Mouse (Mus musculus) embryo, embryonic 10.5 days (tissue): ENCODE data around the gene Baiap2l1.
"Not testable (repeated sequence)": the region's sequence is repeated elsewhere in the genome, so short reads cannot be mapped to it uniquely, and the experiment has no call there.

Source experiments
- DNase-seq: peaks from one replicate; pipeline ENCODE4 v3.0.0-alpha.2; 2015; ENCODE audit warnings: low spot score

Baiap2l1 gene

GRCm38 (mm10) chr5:144357881-144358591 lies at the start of gene Baiap2l1:
TSS of gene Baiap2l1 (minus strand) at chr5:144358112.
- peak; percentile 96 for DNase-seq

GRCm38 (mm10) chr5:144406256-144406655 lies 48.3 kb upstream of the Baiap2l1 start:
- no peak for DNase-seq

- DNase-seq = peak; percentile 28
Observed at GRCm38 (mm10) chr5:144400821-144401220, 42.9 kb upstream of the Baiap2l1 start.

GRCm38 (mm10) chr5:144397566-144397965 lies 39.7 kb upstream of the Baiap2l1 start:
- DNase-seq = no peak

DNA sequence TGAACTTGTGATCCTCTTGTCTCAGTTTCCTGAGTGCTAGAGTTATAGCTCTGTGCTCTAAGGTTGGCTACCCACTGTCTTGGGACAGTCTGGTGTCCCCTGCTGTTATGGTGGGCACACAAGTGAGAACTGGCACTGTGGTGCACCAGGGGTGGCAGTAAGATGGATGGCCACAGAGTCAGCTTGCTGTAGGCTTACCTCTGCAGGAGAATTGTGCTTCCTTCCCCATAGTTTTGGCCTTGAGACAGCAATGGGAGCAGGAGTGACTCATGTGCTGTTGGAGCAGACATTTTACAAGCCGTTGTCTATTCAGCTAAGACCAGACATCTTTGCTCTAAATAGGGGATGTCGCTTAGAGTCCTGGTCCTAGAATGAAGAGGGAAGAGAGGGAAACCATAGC lies 36.2 kb upstream of the Baiap2l1 start:
- DNase-seq = no peak

DNA sequence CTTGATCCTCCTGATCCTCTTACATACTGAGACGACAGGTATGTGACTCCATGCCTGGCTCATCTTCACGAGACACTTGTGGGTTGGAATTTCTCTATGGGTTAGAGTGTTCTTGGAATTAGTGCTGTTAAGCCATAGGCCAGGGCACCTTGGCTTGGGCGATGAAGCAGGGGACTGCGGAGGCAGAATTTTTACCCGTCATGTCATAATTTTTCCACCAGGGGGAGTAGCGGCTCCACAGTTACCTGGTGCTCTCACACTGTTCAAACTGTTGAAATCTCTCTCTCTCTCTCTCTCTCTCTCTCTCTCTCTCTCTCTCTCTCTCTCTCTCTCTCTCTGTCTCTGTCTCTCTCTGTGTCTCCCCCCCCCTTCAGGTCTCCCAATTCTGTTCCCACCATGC lies 29.9 kb upstream of the Baiap2l1 start:
- peak; percentile 86 for DNase-seq

DNA sequence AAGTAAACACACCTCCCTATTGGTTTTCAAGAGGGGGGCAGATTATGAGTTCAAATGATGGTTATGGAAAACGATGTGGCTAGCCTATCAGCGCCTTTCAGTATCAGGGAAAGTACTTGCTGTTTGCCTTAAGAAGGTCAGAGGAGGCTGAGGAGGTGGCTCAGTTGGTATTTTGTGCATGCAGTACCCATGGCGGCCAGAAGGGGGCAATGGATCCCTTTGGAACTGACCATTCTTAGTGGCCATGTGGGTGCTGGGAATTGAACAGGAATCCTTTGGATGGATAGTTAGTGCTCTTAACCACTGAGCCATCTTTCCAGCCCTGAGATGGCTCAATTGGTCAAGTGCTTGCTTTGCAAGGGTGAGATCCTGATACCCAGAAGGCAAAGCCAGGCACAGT lies 26.0 kb upstream of the Baiap2l1 start:
- DNase-seq = no peak

DNA sequence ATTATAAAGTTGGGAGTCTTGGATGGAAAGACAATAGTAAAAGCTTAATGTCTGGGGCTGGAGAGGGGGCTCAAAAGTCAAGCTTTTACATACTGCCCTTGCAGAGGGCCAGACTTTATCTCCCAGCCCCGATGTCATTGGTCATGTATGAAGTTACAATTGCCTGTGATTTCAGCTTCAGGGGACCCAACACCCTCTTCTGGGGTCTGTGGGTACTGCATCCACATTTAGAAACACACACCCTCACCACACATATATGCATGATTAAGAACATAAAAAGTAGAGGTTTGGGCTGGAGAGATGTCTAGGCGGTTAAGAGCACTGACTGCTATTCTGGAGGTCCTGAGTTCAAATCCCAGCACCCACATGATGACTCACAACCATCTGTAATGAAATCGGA lies 23.9 kb upstream of the Baiap2l1 start:
- DNase-seq = no peak

- DNase-seq = no peak
Observed at GRCm38 (mm10) chr5:144380689-144381088, 22.8 kb upstream of the Baiap2l1 start.

DNA sequence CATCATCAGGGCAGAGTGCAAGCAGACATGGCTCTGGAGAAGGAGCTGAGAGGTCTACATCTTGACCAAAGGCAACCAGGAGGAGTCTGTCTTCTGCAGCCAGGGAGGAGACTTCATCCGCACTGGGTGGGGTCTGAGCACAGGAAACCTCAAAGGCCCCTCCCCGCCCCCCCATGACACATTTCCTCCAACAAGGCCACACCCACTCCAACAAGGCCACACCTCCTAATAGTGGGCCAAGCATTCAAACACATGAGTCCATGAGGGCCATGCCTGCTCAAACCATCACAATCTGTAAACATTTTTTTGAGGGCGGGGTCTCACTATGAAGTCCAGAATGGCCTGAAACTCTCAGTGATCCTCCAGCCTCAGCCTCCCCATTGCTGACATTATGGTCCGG lies 21.5 kb upstream of the Baiap2l1 start:
- DNase-seq = no peak

- no peak for DNase-seq
Observed at GRCm38 (mm10) chr5:144372885-144373284, 15.0 kb upstream of the Baiap2l1 start.

- no peak for DNase-seq
Observed at GRCm38 (mm10) chr5:144372177-144372576, 14.3 kb upstream of the Baiap2l1 start.

DNA sequence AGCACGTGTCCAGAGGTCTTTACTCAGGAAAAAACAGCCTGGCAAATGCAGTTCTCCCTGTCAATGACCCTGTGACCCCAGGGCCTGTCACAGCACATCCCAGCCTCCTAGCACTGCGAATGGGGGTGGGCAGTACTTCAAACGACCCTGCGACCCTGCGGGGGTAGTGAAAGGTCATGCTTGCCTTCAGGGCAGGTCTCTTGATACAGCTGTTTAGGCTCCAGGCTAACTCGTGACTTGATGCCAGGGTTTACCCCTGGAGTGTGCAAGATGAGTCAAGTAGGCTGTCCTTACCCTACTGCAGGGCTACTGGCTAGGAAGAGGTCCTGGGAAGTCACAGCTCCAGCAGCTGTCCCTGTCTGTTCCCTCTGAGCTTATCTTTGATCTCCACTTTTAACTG lies 13.1 kb upstream of the Baiap2l1 start:
- DNase-seq = peak; percentile 81

GRCm38 (mm10) chr5:144368661-144369205 lies 10.8 kb upstream of the Baiap2l1 start:
- no peak for DNase-seq

DNA sequence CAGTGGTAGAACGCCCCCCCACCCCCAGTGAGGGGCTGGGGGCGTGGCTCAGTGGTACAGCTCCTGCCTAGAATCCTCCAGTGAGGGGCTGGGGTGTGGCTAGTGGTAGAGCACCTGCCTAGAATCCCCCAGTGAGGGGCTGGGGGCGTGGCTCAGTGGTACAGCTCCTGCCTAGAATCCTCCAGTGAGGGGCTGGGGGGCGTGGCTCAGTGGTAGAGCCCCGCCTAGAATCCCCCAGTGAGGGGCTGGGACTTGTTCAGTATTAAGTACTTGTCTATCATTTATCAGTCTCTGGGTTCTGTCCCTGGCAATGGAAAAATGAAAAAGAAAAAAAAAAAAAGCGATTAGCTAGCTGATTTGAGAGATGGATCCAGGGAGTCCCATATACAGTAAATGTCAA lies 8.6 kb upstream of the Baiap2l1 start:
- not testable (repeated sequence) for DNase-seq

DNA sequence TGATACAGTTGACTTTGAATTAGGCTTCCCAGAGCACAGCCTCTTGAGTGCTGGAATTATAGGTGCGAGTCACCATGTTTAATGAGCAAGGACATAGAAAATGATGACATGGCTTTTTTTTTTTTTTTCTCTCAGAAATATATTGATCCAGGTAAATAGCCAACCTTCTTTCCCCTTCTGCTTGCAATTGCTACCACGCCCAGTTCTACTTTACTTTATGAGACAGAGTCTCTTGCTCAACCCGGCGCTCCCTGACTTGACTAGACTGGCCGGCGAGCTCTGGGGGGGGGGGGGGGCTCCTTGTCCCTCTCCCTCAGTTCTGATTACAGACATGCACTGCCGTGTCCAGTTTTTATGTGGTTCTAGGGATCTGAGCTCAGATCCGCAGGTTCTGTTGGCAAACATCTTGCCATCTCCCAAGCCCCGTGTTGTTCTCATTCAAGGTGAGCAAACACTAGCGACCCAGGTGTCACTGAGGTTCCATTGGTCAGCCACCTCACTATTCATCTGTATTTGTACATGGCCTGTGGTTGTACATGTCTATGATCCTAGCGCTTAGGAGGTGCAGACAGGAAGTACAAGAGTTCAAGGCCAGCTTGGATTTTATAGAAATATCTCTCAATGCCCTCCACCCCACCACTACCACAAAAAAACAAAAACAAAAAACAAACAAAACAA lies 6.9 kb upstream of the Baiap2l1 start:
- no peak for DNase-seq

DNA sequence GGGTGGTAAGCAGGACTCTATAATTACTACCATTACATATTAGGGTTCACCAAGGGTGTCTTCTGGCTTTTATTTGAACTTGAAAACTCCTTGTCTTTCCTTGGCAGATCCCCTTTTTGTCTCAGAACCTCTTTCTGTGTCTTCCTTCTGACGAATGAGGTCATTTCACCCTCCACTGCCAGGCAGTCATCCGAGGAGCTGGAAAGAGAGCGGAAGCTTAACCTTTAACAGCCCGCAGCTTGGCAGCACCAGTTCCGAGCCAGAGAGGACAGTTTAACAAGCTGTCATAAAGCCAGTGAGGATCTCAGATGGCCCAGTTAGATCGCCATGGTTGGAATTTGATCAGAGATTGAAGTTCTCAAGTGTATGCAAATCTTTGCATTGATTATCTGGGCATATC lies 2.4 kb upstream of the Baiap2l1 start:
- DNase-seq = no peak

DNA sequence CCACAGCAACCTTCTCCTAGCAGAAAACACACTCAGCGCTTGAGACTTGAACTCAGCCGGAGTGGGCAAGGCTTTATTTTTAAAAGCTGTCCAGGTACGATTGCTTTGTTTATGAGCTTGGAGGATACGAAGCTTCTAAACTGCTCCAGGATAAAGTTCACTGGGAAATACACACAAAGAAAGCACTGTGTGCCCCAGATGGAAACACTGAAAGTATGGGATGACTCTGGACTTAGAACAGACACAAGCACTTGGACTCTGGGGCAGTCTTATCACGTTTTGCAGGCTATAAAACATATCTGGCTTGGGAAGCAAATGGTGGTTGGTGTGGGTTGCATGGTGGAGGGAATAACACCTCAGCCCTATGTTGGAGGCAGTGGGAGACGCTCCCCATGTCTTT lies 2.0 kb upstream of the Baiap2l1 start:
- DNase-seq = no peak

- DNase-seq = no peak
Observed at GRCm38 (mm10) chr5:144358592-144358917, 643 bp upstream of the Baiap2l1 start.

GRCm38 (mm10) chr5:144357551-144357880 lies 396 bp downstream of the Baiap2l1 start:
- DNase-seq = no peak

GRCm38 (mm10) chr5:144356776-144357455 lies 996 bp downstream of the Baiap2l1 start:
- DNase-seq = peak; percentile 24

DNA sequence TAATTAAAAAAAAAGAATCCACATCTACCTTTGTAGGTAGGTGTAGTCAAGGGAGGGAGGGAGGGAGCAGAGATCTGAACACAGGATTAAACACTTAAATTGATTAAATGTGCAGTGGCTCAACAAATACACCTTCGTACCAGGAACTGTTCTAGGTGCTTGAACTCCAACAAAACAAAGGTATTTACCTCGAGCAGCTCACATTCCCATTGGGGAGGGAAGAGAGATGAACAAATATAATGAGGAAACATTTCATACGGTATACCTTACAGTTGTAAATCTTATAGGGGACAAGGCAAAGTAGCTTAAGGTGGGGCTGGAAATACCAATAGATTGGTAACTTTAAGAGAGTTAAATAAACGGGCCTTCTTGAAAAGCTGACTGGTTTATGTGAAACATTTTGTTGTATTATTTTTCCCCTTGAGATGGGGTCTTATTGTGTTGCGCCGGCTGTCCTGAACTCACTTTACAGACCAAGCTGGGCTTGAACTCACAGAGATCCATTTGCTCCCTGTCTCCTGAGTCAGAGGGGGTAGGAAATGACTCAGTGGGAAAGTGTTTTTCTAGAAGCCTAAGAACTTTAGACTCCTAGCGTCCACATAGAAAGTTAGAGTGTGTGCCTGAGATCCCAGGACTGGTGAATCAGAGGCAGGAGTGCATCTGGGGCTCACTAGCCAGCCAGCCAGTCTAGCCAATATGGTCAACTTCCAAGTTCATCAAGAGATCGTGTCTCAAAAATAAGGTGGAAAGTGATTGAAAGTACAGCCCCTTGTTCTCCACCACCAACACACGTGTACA lies 5.5 kb downstream of the Baiap2l1 start:
- DNase-seq = no peak
